ENCODE assay signal across 25 mouse cellular contexts in genomic region chr9:7789764-7790575, GRCm38 (mm10). TPM values are rescaled to one million over a fixed set of nuclear protein-coding genes. Genes with fewer than 3 reads are reported as not detected.
DNase-seq lines count a peak whose midpoint lies in the region; ATAC-seq and TF ChIP-seq lines count a peak whose summit lies in the region.
"Had no signal": no experiment of that assay in that cellular context is flagged by ENCODE, and none has a peak within 500 bp of the region (broad histone marks: within the 10 kb centered on the region; RNA-seq: fewer than 3 reads in every experiment).

No protein-coding gene starts in this region.

- 80% methylated on average over 8 of the region's 8 CpGs for WGBS in embryonic facial prominence, embryonic 15.5 days
- WGBS in limb, embryonic 13.5 days, result 81% methylated on average over 8 of the region's 8 CpGs
- WGBS in liver, embryonic 16.5 days (ENCODE audit: insufficient replicate concordance), result 51% methylated on average over 8 of the region's 8 CpGs

- ATAC-seq in embryonic facial prominence, embryonic 15.5 days (ENCODE audit: insufficient number of reproducible peaks, low FRiP score, low TSS enrichment, low read depth), result peak; percentile 65; the same call in 1 of the 2 replicates
- ATAC-seq in limb, embryonic 13.5 days (ENCODE audit: low FRiP score, low read depth), result peak; percentile 69
- no peak for ATAC-seq in liver, embryonic 16.5 days (ENCODE audit: low read depth)
- ATAC-seq: forebrain, embryonic 14.5 days had no signal

- DNase-seq in layer of hippocampus, adult 2 months (ENCODE audit: low spot score in 2 of 2), result no peak
- DNase-seq in layer of hippocampus, postnatal 36 days, result no peak
- DNase-seq in right cerebral cortex, postnatal 10 days (ENCODE audit: low spot score in 2 of 2), result no peak
- no peak for DNase-seq in spleen, postnatal 14 days (ENCODE audit: low spot score in 2 of 2)
- DNase-seq in gastrocnemius, adult 2 months, result no peak
- DNase-seq: adrenal gland, adult 2 months; B cell, adult 2 months; cerebellum, postnatal 10 days; embryo, embryonic 11 days; gastrocnemius, postnatal 36 days; kidney, adult 11 months; kidney, postnatal 10 days; left cerebral cortex, postnatal 4 days; lung, postnatal 4 days; thymus, postnatal 36 days had no signal

- no peak for TF ChIP-seq CTCF in layer of hippocampus, adult 2 months (conservative IDR thresholded peaks at IDR 0.05)
- TF ChIP-seq CTCF in gastrocnemius, adult 2 months (IDR thresholded peaks at IDR 0.05), result no peak

- H3K9ac ChIP-seq in embryonic facial prominence, embryonic 15.5 days, result no peak overlapping the region
- H3K9ac ChIP-seq in limb, embryonic 13.5 days, result no peak overlapping the region
- H3K9ac ChIP-seq in liver, embryonic 16.5 days (ENCODE audit: low read depth, low read length), result no peak overlapping the region
- H3K9ac ChIP-seq: heart, embryonic 13.5 days; hindbrain, embryonic 15.5 days; lung, embryonic 15.5 days; midbrain, embryonic 12.5 days; neural tube, embryonic 12.5 days had no signal

- no peaks in the 10 kb centered on the region for H3K27me3 ChIP-seq in embryonic facial prominence, embryonic 15.5 days
- no peaks in the 10 kb centered on the region for H3K27me3 ChIP-seq in limb, embryonic 13.5 days
- no peaks in the 10 kb centered on the region for H3K27me3 ChIP-seq in liver, embryonic 16.5 days (ENCODE audit: control insufficient read depth, insufficient read depth, low read depth, low read length)
- H3K27me3 ChIP-seq: heart, embryonic 13.5 days; hindbrain, embryonic 15.5 days; lung, embryonic 15.5 days; midbrain, embryonic 12.5 days; neural tube, embryonic 12.5 days had no signal

- H3K4me2 ChIP-seq in embryonic facial prominence, embryonic 15.5 days (replicated peaks), result no peak overlapping the region
- no peak overlapping the region for H3K4me2 ChIP-seq in limb, embryonic 13.5 days (replicated peaks)
- H3K4me2 ChIP-seq in liver, embryonic 16.5 days (ENCODE audit: low read depth, low read length), result peak overlapping the region; percentile 54
- H3K4me2 ChIP-seq: hindbrain, embryonic 15.5 days; lung, embryonic 15.5 days; midbrain, embryonic 12.5 days; neural tube, embryonic 12.5 days had no signal

- peaks cover 11% of the 10 kb centered on the region for H3K36me3 ChIP-seq in embryonic facial prominence, embryonic 15.5 days
- peaks cover 40% of the 10 kb centered on the region for H3K36me3 ChIP-seq in limb, embryonic 13.5 days
- peaks cover 12% of the 10 kb centered on the region for H3K36me3 ChIP-seq in liver, embryonic 16.5 days (ENCODE audit: control insufficient read depth, insufficient read depth)

- intact Hi-C loops in gastrocnemius, adult 2 months (cut with DNase I), result no loop called here

- H3K9me3 ChIP-seq in embryonic facial prominence, embryonic 15.5 days (replicated peaks), result no peaks in the 10 kb centered on the region
- H3K9me3 ChIP-seq in limb, embryonic 13.5 days, result no peaks in the 10 kb centered on the region
- no peaks in the 10 kb centered on the region for H3K9me3 ChIP-seq in liver, embryonic 16.5 days (replicated peaks; ENCODE audit: control insufficient read depth, low read length)
- H3K9me3 ChIP-seq: heart, embryonic 13.5 days; hindbrain, embryonic 15.5 days; lung, embryonic 15.5 days; midbrain, embryonic 12.5 days; neural tube, embryonic 12.5 days had no signal

- no peak overlapping the region for H3K4me3 ChIP-seq in layer of hippocampus, adult 2 months
- H3K4me3 ChIP-seq in embryonic facial prominence, embryonic 15.5 days (replicated peaks), result no peak overlapping the region
- H3K4me3 ChIP-seq in limb, embryonic 13.5 days, result no peak overlapping the region
- H3K4me3 ChIP-seq in liver, embryonic 16.5 days (ENCODE audit: low read depth, low read length), result no peak overlapping the region
- no peak overlapping the region for H3K4me3 ChIP-seq in gastrocnemius, adult 2 months
- H3K4me3 ChIP-seq: heart, embryonic 13.5 days; hindbrain, embryonic 15.5 days; left cerebral cortex, adult 2 months; lung, embryonic 15.5 days; midbrain, embryonic 12.5 days; neural tube, embryonic 12.5 days had no signal

- peaks cover 8% of the 10 kb centered on the region; the same call in 1 of the 2 replicates for H3K4me1 ChIP-seq in embryonic facial prominence, embryonic 15.5 days
- H3K4me1 ChIP-seq in limb, embryonic 13.5 days, result 0 out of 2 replicates have a peak, but pooled peaks cover 6% of the 10 kb centered on the region
- H3K4me1 ChIP-seq in liver, embryonic 16.5 days (ENCODE audit: control insufficient read depth, low read depth, low read length), result peaks cover 30% of the 10 kb centered on the region
- H3K4me1 ChIP-seq: hindbrain, embryonic 15.5 days; lung, embryonic 15.5 days; neural tube, embryonic 12.5 days had no signal

- H3K27ac ChIP-seq in layer of hippocampus, adult 2 months, result peak overlapping the region; percentile 68; the same call in 1 of the 2 replicates
- H3K27ac ChIP-seq in embryonic facial prominence, embryonic 15.5 days (replicated peaks), result 0 out of 2 replicates have a peak overlapping the region, but pooled peaks have one; percentile 11
- H3K27ac ChIP-seq in limb, embryonic 13.5 days, result no peak overlapping the region
- peak overlapping the region; percentile 22 for H3K27ac ChIP-seq in liver, embryonic 16.5 days (ENCODE audit: low read length)
- H3K27ac ChIP-seq in gastrocnemius, adult 2 months, result no peak overlapping the region
- H3K27ac ChIP-seq: heart, embryonic 13.5 days; hindbrain, embryonic 15.5 days; left cerebral cortex, adult 2 months; lung, embryonic 15.5 days; midbrain, embryonic 12.5 days; neural tube, embryonic 12.5 days had no signal

RNA-seq across cellular contexts. Expression of gene Tmem123, which starts 26.1 kb away (rescaled TPM):
- 10 to 100 TPM in 1 of 2 experiments, 1 to 10 TPM in 1; 9.9 to 11.1 TPM for total RNA-seq in layer of hippocampus, adult 2 months (2021)
- total RNA-seq in layer of hippocampus, postnatal 36 days (2021), result 10 to 100 TPM; 11.7 to 13.8 TPM
- polyA plus RNA-seq in embryonic facial prominence, embryonic 15.5 days (2015; fragmentation: Nextera tagmentation; extraction: Ambion mirVana), result 115 and 125 TPM in 2 replicates
- 71.7 and 73.1 TPM in 2 replicates for polyA plus RNA-seq in limb, embryonic 13.5 days (2015; fragmentation: Nextera tagmentation; extraction: Ambion mirVana)
- 28.6 and 30.5 TPM in 2 replicates for polyA plus RNA-seq in liver, embryonic 16.5 days (2015; fragmentation: Nextera tagmentation; extraction: Ambion mirVana)
- 10 to 100 TPM; 21.7 to 25.5 TPM for total RNA-seq in gastrocnemius, adult 2 months (2021)

RNA-seq across cellular contexts. Expression of gene Birc2, which starts 46.9 kb away (rescaled TPM):
- total RNA-seq in layer of hippocampus, adult 2 months (2021), result 10 to 100 TPM; 32.7 to 37.6 TPM
- 10 to 100 TPM; 35.1 to 38.9 TPM for total RNA-seq in layer of hippocampus, postnatal 36 days (2021)
- polyA plus RNA-seq in embryonic facial prominence, embryonic 15.5 days (2015; fragmentation: Nextera tagmentation; extraction: Ambion mirVana), result 38.4 and 40.2 TPM in 2 replicates
- polyA plus RNA-seq in limb, embryonic 13.5 days (2015; fragmentation: Nextera tagmentation; extraction: Ambion mirVana), result 42.7 and 43.5 TPM in 2 replicates
- 14.2 and 14.4 TPM in 2 replicates for polyA plus RNA-seq in liver, embryonic 16.5 days (2015; fragmentation: Nextera tagmentation; extraction: Ambion mirVana)
- total RNA-seq in gastrocnemius, adult 2 months (2021), result 10 to 100 TPM; 21.9 to 22.0 TPM

Comparison
In these comparisons a context has a peak if more than half of its experiments do, and no peak if none do; other contexts are left out.
1. H3K27ac ChIP-seq: peak in layer of hippocampus, adult 2 months (single experiment), embryonic facial prominence, embryonic 15.5 days (single experiment) and liver, embryonic 16.5 days (single experiment); none in limb, embryonic 13.5 days (single experiment) and gastrocnemius, adult 2 months (single experiment).